Mouse (Mus musculus) c-Kit-negative CD71-positive TER-119-positive erythroid progenitor cells, embryonic 14.5 days (primary cell): ENCODE data around the gene Chpt1.
"Not testable (repeated sequence)": the region's sequence is repeated elsewhere in the genome, so short reads cannot be mapped to it uniquely, and the experiment has no call there.

Experiments used
- DNase-seq: peaks from one replicate; pipeline ENCODE4 v3.0.0-alpha.2; 2013; ENCODE audit warnings: low read depth, low spot score

Gene Chpt1

GRCm38 (mm10) chr10:88503421-88504314, at the start of gene Chpt1:
Chpt1 (minus strand) TSS chr10:88504073.
- peak; percentile 57 for DNase-seq

GRCm38 (mm10) chr10:88552738-88553137, 48.9 kb upstream of the Chpt1 start:
- DNase-seq = no peak

- no peak for DNase-seq
Observed at GRCm38 (mm10) chr10:88550225-88550624, 46.4 kb upstream of the Chpt1 start.

DNA sequence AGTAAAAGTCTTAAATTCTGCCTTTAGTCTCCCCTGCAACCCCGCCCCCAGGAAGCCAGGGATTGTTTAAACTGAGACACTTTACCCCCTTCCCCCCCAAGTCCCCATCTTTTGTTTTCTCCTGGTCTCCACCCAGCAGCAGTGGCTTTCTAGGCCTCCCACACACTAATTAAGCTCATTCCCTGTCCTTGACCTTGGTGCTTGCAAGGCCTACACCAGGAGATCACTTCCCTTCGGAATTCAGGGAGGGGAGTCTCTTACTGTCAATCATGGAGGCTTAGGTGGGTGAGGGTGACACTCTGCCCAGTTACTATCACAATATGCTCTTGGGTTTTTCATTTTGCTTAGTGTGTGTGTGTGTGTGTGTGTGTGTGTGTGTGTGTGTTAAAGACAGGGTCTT, 43.8 kb upstream of the Chpt1 start:
- DNase-seq = no peak

- DNase-seq = no peak
Observed at GRCm38 (mm10) chr10:88530631-88531030, 26.8 kb upstream of the Chpt1 start.

GRCm38 (mm10) chr10:88524016-88524415, 20.1 kb upstream of the Chpt1 start:
- DNase-seq = no peak

DNA sequence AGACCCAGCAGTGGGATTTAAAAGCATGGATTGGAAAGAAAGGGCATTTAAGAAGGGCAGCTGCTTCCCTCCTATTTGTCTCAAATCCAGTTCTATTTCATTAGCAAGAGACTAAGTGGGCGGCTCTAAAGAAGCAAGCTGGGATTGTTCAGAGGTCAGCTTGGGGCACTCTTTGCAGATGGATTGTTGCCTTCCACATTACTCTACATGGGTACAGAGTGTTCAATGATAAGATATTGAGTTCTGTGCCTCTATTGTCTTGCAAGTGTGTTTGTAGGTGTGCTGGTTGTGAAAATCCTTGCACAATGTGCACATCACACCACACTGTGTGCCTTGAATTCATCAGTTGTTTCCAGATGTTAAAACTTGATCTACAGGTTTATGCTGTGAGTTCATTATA, 19.3 kb upstream of the Chpt1 start:
- no peak for DNase-seq

GRCm38 (mm10) chr10:88522795-88523194, 18.9 kb upstream of the Chpt1 start:
- no peak for DNase-seq

GRCm38 (mm10) chr10:88515049-88515448, 11.2 kb upstream of the Chpt1 start:
- not testable (repeated sequence) for DNase-seq

- DNase-seq = no peak
Observed at GRCm38 (mm10) chr10:88514495-88514894, 10.6 kb upstream of the Chpt1 start.

- DNase-seq = no peak
Observed at GRCm38 (mm10) chr10:88513574-88514135, 9.8 kb upstream of the Chpt1 start.

GRCm38 (mm10) chr10:88511355-88511754, 7.5 kb upstream of the Chpt1 start:
- no peak for DNase-seq

DNA sequence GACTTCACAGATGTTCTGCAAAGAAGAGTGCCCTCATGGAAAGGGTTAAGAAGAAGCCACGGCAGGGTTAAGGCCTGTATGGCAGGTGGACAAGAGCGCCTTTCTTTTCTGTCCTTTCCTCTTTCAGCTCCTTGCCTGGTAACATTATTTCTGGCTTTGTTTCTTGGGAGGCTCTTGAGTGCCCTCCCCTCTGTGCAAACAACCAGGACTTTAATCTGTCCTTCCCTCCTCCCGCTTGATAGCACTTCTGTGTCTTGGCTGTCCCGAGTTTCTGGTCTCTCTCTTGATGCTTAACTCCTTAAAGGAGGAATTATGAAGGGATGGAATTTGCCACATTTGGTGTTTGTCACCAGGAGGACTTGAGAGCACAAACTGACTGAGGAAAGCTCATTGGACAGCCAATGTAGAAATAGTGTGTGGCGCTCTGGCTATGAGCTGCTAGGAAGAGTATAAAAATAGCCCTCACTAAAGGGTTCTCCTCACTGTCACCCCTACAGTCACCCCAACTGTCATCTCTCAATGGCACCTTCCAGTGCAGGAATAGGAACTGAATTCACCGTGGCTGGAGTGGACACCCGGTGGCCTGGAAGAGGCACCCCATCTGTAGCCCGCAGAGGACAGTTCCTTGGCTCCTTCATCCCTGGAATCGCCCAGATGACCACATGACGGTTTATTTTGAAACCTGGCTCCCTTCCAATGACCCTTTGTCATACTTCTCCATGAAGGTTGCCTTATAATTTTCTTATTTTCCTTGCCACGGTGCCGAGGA, 6.8 kb upstream of the Chpt1 start:
- DNase-seq = no peak

DNA sequence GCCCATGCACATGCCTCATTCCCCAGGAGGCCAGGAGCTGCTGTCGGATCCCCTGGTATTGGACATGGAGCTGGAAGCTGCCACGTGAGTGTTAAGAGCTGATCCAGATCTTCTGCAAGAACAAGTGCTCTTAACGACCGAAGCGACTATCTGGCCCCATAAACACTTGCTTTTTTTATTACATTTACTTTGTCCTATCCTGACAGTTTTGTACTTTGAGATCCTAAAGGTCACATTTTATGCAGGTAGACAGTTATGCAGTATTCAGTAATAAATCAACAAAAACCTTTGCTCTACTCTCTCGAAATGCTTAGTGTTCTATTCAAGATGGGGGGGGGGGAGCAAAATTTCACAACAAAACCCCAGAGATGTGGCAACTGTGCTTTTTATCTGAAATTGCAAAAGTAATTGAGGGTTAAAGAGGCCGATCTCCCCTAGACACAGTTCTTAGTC, 3.8 kb upstream of the Chpt1 start:
- DNase-seq = no peak

- DNase-seq = no peak
Observed at GRCm38 (mm10) chr10:88505256-88505655, 1.4 kb upstream of the Chpt1 start.

GRCm38 (mm10) chr10:88504481-88504880, 608 bp upstream of the Chpt1 start:
- no peak for DNase-seq

GRCm38 (mm10) chr10:88502919-88503318, 954 bp downstream of the Chpt1 start:
- DNase-seq = no peak

DNA sequence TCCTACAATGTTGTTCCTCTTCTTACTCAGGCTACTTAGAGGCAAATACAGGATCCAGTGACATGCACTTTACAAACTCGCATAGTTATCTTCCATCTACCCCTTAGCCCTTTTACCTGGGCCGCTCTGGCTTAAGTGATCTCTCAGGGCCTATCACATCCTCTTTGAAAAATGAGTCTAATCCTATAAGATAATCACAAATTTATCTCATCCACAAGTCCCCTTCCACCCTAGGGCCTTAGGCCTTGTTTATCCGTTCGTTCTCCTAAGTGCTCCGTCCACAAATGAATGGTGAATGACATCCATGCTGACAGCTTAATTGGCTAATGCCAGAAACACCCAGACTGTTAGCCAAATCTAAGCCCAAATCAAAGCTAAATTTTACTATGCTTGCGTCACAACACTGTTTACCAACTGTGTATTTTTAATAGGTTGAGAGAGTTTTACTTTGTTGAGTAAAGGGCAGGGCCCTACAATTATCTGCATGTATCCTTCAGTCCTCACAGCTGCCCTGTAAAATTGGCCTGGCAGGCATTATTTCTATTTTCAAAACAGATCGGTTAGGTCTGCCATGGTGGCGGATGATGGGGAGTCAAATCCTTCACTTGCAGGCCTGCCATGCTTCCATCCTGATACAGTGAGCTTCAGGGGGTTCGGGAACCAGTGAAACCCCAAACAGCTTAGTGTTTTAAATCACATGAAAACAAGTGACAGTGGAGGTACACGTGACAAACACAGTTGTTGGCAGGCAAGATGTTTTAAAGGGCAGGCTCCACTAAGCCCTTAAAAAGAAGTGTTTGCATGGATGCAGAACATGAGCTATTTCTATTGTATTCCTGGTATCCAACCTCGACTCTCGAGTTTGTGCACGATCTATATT, 1.7 kb downstream of the Chpt1 start:
- DNase-seq = no peak

DNA sequence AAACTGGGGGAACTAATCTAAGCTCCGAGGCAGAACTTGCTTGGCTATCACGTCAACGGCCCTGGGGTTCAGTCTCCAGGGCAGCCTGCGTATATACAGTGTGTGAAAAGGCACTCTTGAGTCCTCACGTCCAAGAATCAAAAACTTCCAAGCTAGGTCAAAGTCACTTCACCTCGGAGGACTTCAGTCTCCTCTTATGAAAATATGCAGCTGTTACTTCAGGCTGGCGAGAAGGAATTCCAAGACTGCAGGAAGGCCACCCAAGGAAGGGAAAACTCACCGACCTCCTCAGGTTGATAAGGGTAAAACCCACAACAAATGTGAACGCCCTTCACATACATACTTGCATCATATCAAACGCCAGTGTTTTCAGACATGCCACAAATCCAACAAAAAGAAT, 2.5 kb downstream of the Chpt1 start:
- DNase-seq = no peak

DNA sequence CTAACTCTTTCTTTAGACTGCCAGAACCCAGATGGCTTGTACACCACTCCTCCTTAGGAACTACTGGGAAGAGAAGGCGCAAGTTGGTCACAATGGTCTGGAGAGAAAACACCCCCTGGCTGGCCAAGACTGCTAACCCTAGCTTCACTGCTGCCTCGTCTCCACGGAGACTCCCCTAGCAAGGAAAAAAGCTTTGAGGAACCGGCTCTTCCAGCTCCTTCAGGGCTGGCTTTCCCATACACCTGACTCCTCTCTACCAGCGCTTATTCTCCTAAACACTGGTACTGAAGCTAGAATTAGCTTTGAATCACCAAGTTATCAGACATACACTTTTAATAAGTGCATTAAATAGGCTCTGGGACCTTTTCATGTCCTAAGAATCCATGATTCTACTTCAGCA, 3.9 kb downstream of the Chpt1 start:
- DNase-seq = no peak

DNA sequence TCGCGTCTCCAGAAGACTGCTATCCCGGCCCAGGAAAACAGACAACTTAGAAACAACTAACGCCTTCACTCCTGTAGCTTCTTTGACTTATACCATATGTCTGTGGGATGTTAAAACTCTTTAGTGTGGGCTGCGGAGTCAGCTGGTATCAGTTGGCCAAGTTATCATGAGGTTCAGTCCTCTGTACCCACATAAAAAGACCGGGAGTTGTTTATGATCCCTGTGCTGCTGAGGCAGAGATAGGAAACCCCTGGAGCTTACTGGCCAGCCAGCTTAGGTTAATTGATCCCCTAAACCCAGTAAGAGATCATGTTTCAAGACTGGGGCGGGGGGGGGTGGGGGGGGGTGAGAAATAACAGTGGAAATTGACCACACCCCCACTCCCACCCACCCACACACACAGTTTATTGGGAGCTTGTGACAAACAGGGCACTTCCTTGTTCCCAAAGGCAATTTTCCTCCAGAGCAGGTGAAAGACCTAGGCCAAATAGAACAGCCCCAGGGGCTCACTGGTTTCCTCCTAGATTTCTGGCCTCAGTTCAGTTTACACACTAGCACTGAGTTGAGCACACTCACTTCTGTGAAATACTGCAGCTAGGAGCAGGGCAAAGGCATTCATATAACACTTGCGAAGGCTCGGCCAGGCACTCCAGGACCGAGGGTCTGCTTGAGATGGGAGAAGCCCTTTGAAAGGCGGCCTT, 6.9 kb downstream of the Chpt1 start:
- DNase-seq = no peak
